Comparison of ENCODE assay signal across 21 mouse cellular contexts in genomic region chr9:63056695-63057349, GRCm38 (mm10).
"Had no signal": no experiment of that assay in that cellular context is flagged by ENCODE, and none has a peak within 500 bp of the region (broad histone marks: within the 10 kb centered on the region; RNA-seq: fewer than 3 reads in every experiment).

No protein-coding gene starts in this region.

- H3K36me3 ChIP-seq: intestine, embryonic 15.5 days; kidney, embryonic 15.5 days; limb, embryonic 10.5 days; limb, embryonic 13.5 days; liver, embryonic 13.5 days; midbrain, embryonic 10.5 days; midbrain, embryonic 13.5 days; neural tube, embryonic 13.5 days had no signal

- H3K27ac ChIP-seq: intestine, embryonic 15.5 days; kidney, embryonic 15.5 days; limb, embryonic 10.5 days; limb, embryonic 13.5 days; liver, embryonic 13.5 days; midbrain, embryonic 13.5 days; neural tube, embryonic 13.5 days; stomach, postnatal 0 days had no signal

- H3K4me3 ChIP-seq: intestine, embryonic 15.5 days; kidney, embryonic 15.5 days; limb, embryonic 10.5 days; limb, embryonic 13.5 days; liver, embryonic 13.5 days; midbrain, embryonic 10.5 days; midbrain, embryonic 13.5 days; myocyte; neural tube, embryonic 13.5 days had no signal

- H3K9ac ChIP-seq: intestine, embryonic 15.5 days; kidney, embryonic 15.5 days; limb, embryonic 13.5 days; liver, embryonic 13.5 days; midbrain, embryonic 13.5 days; neural tube, embryonic 13.5 days had no signal

- DNase-seq: kidney, adult 11 months; kidney, adult 8-10 months; kidney, postnatal 10 days; kidney, postnatal 36 days; liver; liver, embryonic 13.5 days; lung, adult 2 months; lung, postnatal 14 days; lung, postnatal 4 days; retina, postnatal 1 day; right cerebral cortex, postnatal 14 days; thymus, postnatal 25 days had no signal

- H3K4me1 ChIP-seq: liver, embryonic 13.5 days had no signal

- H3K9me3 ChIP-seq: intestine, embryonic 15.5 days; kidney, embryonic 15.5 days; limb, embryonic 10.5 days; limb, embryonic 13.5 days; liver, embryonic 13.5 days; midbrain, embryonic 10.5 days; midbrain, embryonic 13.5 days had no signal
